10 mouse cellular contexts compared by ENCODE assay signal in genomic region chr10:45888835-45889234, GRCm38 (mm10).
DNase-seq lines count a peak whose midpoint lies in the region; TF ChIP-seq lines count a peak whose summit lies in the region.
"Had no signal": no experiment of that assay in that cellular context is flagged by ENCODE, and none has a peak within 500 bp of the region (broad histone marks: within the 10 kb centered on the region; RNA-seq: fewer than 3 reads in every experiment).

No protein-coding gene starts in this region.

- peak; percentile 29 to 53 for DNase-seq in cerebellum, postnatal 25 days
- no peak for DNase-seq in cerebellum, adult 9-11 months
- DNase-seq in 3134 (ENCODE audit: extremely low read depth, insufficient read length, low spot score) (peak; percentile 79), liver (no peak)
- DNase-seq in fibroblast of lung, adult 2 months (ENCODE audit: low read depth) = peak; percentile 92
- peak; percentile 46 to 63 for DNase-seq in layer of hippocampus, adult 2 months (ENCODE audit: low spot score in 2 of 2)
- DNase-seq in lung, postnatal 36 days = peak; percentile 35
- no peak for DNase-seq in spleen, adult 12 weeks (ENCODE audit: low spot score)

- no peak for TF ChIP-seq CTCF in layer of hippocampus, adult 2 months (conservative IDR thresholded peaks at IDR 0.05)

- H3K27ac ChIP-seq in layer of hippocampus, adult 2 months = peak overlapping the region; percentile 37
- H3K27ac ChIP-seq: liver, embryonic 14.5 days; stomach, embryonic 15.5 days had no signal

- no peak overlapping the region; the same call in 1 of the 2 replicates for H3K4me3 ChIP-seq in layer of hippocampus, adult 2 months
- H3K4me3 ChIP-seq: stomach, embryonic 15.5 days had no signal

Comparison
In these comparisons a context has a peak if more than half of its experiments do, and no peak if none do; other contexts are left out.
1. DNase-seq: peak in cerebellum, postnatal 25 days (2 of 2), 3134 (single experiment), fibroblast of lung, adult 2 months (single experiment), layer of hippocampus, adult 2 months (2 of 2) and lung, postnatal 36 days (single experiment); none in cerebellum, adult 9-11 months (single experiment), spleen, adult 12 weeks (single experiment) and liver (single experiment).